Mouse (Mus musculus): Measurements from ENCODE around the gene Rps8.
A peak's percentile ranks its signal among the peaks of the same experiment; 100 is the strongest.
"Not testable (repeated sequence)": the region's sequence is repeated elsewhere in the genome, so short reads cannot be mapped to it uniquely, and the experiment has no call there.

Rps8 gene

DNA sequence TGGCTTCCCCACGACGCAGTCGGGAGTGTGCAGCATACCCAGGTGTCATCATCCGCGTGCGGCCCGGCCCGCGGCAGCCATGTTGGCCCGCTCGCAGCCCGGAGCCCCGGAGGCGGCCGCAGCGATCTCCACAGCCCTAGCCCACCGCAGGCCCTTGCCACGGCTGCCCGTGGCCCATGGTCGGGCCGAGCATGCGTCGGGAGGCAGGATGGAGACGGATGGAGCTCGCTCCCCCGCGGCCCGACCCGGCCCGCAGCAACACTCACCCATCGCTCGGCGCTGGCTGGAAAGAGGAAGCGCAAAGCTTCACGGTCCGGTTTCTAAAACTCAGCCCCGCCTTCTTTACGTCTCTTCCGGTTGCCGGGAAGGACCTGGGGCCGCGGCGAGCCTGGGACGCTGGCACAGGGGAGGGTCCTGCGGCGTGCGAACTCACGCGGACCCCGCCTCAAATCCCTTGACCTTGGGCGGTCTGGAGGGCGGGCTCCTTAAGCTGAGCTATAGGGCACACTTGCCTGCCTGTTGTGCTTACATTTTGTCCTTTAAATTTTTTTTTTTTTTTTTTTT lies at the start of gene Rps8:
Gene Rps8 (minus strand): TSS at position 452 of the 564 bp plus-strand sequence.
- peak; percentile 79 for DNase-seq (ENCODE audit: low spot score)

DNA sequence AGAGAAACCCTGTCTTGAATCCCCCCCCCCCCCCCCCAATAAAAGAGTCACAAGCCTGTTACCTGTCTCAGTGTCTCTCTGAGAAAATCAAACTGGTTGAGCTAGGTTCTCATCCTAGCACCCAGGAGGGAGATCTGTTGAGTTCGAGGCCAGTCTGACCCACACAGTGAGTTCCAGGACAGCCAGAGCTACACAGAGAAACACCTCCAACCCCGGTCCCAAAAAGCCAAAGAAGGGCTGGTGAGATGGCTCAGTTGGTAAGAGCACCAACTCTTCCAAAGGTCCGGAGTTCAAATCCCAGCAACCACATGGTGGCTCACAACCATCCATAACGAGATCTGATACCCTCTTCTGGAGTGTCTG lies 46.9 kb upstream of the Rps8 start:
- DNase-seq (ENCODE audit: low spot score), result no peak

DNA sequence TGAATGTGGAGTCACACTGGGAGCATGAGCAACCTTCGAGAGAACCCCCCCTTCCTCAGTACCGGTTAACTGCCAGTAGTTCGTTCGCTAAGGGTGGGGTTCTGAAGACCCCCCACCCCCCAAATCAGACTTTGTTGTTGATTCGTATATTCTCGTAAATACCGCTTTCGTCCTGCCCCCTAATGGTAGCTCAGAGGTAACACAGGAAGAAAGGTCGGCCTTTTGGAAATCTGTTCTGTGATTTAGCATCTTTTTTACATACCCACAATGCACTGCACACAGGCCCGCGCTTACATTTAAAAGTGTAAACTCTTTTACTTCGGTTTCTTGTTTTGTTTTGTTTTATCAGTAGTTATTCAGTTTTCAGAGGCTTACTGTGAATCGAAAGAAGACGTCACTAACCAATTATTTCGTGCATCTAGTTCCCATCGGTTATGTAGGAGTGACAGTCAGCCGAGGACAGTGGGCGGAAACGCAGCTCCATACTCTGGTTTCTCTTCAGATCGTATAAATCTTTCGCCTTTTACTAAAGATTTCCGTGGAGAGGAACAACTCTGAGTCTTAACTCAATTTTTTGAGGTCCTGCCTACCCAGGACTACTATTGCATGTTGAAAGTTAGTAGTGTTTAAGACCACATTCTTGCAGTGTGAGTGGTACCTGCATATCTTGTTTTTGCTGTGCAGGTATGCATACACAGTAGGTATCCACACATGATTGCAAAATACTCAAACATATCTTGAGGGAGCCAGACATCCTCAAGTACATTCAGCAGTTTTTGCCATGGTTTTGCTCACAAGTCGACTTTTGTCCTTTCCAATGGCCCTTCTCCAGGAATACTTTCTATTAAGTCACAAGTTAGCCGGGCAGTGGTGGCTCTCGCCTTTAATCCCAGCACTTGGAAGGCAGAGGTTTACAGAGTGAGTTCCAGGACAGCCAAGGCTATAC lies 46.3 kb upstream of the Rps8 start:
- DNase-seq (ENCODE audit: low spot score), result peak; percentile 26

DNA sequence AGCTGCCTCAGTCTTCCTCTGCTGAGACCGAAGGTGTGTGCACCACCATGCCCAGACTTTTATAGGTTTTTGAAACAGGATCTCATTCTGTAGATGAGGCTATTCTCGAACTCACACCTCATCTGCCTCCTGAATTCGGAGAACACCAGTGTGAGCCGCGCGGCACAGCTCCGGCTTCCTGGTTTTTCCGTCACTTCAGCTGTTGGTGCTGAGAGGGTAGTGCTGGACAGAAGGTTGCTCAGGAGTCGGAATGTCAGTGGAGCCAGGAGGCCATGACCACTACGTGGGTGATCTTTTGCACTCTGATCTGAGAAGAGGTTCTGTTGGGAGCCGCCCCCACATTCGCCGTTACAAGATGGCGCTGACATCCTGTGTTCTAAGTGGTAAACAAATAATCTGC lies 35.8 kb upstream of the Rps8 start:
- DNase-seq (ENCODE audit: low spot score), result no peak

DNA sequence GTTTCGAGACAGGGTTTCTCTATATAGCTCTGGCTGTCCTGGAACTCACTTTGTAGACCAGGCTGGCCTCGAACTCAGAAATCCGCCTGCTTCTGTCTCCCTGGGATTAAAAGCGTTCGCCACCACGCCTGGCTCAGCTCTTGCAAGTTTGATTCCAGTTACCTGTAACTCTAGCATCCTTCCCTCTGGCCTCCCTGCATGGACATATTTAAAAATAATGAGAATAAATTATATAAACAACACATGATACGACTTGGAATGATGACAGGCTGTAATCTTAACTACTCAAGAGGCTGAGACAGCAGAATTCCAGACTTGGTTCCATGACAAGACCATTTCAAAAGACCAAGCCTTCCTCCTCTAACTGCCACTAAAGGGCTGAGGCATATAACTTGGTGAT lies 34.6 kb upstream of the Rps8 start:
- DNase-seq (ENCODE audit: low spot score), result no peak

DNA sequence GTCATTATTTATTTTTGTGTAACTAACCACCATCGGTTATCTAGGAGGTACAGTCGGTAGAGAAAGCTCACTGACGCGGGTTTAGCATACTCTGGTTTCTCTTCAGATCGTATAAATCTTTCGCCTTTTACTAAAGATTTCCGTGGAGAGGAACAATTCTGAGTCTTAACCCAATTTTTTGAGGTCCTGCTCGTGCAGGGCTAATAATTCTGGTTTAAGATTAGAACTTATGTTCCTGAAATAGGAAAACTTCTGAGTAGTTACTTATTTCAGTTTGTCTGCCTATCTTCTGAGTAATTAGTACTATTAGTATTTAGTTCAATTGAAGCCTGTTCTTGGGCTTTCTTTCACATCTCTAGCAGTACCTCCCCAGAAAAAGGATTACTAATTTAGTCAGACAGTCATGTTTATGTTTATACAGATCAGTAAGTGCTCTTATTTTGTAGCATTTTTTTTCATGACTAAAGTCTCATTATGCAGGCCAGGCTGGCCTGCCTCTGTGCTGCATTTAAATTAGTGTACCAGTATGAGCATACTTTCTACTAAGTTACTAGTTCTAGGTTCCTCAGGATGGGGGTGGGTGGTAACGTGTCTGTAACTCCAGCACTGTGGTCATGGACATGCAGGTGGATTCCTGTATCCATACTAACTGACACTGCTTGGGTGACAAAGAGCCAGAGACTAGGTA lies 34.0 kb upstream of the Rps8 start:
- peak; percentile 15 for DNase-seq (ENCODE audit: low spot score)

DNA sequence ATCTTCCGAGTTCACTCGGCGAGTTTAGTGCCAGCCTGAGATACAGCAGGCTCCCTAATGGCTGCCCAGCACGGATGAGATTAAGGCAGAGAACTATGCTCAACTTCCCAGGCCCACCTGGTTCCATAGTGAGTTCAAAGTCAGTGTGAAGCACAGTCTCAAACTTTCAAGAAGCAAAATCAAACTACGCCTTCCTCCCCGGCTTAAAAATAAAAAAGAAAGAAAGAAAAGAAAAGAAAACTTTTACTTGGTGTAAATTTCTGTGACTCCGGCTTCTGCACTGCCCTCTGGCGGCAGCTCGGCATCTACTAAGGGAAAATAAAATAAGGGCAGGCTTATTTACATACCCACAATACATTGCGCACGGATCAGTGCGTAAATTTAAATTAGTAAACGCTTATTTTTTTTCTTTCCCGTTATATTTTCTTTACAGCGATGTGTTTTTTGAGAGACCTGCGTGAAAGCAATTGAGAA lies 33.4 kb upstream of the Rps8 start:
- peak; percentile 81 for DNase-seq (ENCODE audit: low spot score)

DNA sequence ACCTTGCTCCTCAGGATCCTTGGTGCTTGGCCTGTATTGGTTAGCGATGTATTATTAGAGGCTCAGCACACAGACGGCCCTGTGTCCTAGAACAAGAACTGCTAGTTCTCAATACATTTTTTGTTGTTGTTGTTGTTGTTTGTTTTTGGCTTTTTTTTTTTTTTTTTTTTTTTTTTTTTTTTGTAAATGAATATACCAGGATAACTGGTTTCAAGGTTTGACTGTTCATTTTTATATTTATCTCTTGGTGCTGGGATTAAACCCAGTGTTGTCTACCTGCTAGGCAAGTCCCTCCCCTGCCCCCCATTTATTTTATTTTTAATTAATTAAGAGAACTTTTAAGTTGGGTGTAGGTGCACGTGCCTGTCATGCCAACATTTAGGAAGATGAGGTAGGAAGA lies 32.9 kb upstream of the Rps8 start:
- DNase-seq (ENCODE audit: low spot score), result no peak

DNA sequence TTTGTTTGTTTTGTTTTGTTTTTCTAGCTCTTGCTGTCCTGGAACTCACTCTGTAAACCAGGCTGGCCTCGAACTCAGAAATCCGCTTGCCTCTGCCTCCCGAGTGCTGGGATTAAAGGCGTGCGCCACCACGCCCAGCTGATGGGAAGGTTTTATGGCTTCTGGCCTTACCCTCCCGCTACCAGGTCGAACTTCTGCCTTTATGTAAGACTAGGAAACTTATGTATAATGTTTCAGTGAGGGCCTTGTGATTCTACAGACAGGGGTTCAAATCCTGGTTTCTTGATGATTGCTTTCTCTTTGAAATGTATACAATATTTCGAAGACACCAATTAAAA lies 26.7 kb upstream of the Rps8 start:
- DNase-seq (ENCODE audit: low spot score), result not testable (repeated sequence)

DNA sequence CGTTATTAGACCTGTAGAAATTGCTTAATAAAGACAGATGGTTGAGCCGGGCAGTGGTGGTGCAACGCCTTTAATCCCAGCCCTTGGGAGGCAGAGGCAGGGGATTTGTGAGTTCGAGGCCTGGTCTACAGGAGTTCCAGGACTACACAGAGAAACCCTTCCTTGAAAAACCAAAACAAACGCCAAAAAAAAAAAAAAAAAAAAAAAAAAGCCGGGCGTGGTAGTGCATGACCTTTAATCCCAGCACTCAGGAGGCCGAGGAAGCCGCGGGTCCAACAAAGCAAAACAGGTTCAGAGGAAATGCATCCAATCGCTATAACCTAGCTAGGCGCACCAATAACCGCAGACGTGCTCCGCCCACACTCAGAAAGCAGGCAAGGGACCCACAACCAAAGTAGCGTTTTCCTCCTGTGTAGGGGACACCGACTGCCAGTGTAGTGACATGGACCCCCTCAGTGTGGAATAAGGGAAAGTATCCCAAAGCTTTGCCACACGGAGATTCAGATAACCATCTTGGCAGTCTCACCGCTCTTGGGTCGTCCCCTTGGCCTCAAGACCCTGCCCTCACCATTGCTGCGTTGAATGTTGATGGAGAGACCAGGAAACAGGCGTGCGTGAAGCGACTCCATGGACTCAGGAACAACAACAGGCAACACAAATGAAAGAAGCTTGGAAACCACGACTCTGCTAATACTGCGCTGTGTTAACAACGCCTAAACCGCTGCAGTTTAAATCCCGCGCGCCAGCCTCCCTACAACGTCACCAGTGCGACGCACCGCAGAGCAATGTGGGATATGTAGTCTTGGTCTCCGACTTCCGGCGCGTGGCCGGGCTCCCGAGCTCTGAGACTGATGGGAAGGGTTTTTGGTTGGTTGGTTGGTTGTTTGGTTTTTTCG lies 26.1 kb upstream of the Rps8 start, which contains the start of gene Kif2c:
Gene Kif2c (minus strand): TSS at position 777 of the 896 bp plus-strand sequence.
- peak; percentile 86 for DNase-seq (ENCODE audit: low spot score)

DNA sequence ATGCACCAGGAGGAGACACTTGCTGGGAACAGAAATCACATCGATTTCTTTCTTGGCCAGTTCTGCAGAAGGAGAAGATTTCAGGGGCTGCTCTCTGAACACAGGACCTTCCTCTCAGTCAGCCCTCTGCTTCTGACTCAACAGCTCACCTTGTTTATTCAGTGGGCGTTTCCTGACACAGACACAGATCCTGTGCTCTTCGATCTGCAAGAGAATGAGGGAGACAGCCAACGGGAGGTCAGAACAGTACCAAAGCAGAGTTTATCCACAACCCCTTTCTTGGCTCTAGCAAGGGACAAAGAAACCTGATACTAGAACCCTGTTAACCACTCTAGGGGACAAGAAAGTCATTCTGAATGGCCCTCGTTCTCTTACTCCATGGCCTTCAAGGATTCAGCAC lies 13.9 kb upstream of the Rps8 start:
- DNase-seq (ENCODE audit: low spot score), result no peak

DNA sequence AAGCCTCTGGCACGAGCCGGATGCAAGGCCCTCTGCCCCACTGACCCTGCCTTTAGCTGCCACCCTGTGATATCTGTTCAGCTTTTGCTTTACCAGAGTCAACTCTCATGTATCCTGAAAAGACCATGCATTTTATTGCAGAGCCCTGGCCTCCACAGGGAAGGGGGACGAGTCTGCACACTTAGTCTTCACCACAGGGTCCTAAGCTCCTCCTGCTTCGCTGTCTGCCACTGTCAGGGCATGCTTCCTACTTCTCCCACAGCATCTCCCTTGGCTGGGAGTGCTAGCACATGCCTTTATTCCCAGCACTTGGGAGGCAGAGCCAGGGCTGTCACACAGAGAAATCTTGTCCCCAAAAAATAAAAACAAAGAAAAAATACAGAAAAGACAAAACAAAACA lies 5.1 kb upstream of the Rps8 start:
- DNase-seq (ENCODE audit: low spot score), result no peak

DNA sequence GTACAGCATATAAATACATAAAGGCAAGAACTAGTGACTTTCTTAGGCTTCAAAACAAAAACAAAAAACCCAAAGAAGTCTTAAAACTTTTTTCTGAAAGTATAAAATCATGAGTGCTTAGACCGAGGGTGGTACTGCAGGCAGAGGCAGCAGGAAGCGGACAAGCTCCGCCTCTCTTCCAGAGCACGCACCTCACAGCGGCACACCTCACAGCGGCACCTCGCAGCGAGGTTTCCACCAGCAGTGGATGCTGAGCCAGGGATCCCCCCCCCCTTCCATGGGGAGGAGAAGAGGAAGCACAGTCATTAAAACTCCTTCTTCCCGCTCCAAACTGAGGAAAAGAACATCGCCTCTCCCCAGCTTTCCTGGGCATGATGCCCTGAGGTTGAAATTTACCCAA lies 3.6 kb upstream of the Rps8 start:
- DNase-seq (ENCODE audit: low spot score), result no peak

DNA sequence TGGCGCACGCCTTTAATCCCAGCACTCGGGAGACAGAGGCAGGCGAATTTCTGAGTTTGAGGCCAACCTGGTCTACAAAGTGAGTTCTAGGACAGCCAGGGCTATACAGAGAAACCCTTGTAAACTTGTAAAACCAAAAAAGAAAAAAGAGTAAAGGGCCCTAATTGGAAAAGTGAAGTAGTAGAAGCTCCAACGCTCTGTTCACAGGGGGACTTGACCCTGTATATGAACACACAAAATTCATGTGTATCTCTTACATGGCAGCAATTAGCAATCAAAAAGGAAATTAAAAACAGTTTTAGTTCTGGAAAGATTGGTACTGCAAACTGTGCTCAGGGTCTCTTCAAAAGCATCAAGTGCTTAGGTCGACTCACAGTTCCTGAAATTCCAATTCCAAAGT lies 329 bp upstream of the Rps8 start:
- no peak for DNase-seq (ENCODE audit: low spot score)

DNA sequence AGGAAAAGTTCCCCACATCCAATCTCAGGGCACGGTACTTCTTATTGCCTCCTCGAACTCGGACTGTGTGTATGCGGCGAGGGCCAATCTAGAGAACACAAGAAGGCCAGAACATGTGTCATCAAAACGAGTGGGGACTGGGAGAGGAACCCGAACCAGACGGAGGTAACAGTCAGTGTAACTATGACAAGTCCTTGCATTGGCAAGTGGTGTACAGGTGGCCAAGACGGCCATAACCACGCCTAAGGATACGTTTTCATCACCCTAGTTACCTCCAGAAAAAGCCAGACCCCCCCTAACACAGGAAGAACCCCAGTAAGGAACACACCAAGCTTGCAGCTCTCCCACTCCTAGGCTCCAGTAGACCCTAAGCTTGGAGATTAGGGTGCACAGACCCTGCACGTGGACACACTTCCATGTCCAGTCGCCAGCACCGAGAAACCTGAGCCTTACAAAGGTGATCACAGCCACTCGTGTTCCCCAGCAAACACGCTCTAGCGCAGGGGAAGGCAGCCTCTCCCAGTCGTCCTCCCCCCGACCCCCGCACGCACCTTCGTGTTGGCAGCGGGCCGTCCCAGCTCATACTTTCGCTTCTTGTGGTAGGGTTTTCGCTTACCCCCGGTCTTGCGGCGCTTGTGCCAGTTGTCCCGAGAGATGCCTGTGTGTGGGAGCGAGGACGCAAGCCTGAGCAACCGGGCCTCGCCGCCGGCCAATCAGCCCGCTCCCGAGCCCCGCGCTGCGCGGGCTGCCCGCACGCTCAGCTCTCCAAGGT lies 837 bp downstream of the Rps8 start:
- DNase-seq (ENCODE audit: low spot score), result no peak

DNA sequence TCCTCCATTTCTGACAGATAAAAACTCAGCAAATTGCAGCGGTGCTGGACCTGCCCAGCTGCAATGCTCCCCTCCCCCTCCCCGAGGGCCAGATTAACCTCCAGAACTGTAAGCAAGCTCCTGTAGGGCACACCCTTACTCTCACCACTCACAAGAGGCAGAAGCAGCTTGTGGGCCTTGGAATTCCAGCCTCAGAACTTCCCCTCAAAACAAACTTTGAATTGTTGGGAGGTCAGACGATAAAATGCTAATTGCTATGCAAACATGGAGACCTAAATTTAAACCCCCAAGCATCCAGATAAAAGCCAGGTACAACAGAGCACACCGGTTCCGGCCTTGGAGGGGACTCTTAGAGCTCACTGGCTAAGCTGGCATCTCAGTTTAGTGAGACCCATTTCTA lies 3.3 kb downstream of the Rps8 start:
- DNase-seq (ENCODE audit: low spot score), result no peak

DNA sequence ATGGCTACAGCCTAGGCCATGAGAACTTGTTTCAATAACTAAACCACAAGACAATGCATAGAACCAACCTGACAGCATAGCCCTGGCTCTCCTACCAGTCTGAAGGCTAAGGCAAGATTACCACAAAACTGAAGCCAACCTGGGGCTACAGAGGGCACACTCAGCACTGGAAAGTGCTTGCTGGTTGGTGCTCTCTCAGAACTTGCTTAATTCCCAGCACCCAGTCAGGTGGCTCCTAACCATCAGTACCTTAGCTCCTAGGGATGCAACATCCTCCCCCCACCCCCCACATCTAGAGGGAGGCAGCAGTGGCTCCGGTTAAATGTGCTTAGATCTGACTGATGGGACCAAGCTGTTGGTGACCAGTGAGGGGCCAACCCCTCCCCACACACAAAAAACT lies 4.6 kb downstream of the Rps8 start:
- DNase-seq (ENCODE audit: low spot score), result no peak

DNA sequence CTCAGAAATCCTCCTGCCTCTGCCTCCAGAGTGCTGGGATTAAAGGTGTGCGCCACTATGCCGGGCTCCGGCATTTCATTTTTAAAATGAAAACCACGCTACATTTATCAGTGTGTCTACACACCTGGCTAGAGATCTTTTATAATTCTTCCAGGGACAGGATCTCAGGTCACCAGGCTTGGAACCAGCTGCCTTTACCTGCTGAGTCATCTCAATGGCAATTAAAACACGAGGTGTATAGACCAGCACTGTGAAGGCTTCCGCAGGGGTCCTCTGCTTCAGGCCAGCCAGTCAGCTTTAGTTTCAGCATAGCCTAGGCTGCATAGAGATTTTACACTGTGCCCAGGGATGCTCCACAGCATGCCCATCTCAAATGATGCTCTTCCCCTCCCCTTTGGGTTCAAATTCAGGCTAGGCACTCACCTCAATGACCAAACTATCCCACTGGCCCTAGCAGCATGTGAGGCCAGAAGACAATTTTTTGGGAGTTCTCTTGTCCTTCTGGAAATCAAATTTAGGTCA lies 5.8 kb downstream of the Rps8 start:
- DNase-seq (ENCODE audit: low spot score), result no peak

DNA sequence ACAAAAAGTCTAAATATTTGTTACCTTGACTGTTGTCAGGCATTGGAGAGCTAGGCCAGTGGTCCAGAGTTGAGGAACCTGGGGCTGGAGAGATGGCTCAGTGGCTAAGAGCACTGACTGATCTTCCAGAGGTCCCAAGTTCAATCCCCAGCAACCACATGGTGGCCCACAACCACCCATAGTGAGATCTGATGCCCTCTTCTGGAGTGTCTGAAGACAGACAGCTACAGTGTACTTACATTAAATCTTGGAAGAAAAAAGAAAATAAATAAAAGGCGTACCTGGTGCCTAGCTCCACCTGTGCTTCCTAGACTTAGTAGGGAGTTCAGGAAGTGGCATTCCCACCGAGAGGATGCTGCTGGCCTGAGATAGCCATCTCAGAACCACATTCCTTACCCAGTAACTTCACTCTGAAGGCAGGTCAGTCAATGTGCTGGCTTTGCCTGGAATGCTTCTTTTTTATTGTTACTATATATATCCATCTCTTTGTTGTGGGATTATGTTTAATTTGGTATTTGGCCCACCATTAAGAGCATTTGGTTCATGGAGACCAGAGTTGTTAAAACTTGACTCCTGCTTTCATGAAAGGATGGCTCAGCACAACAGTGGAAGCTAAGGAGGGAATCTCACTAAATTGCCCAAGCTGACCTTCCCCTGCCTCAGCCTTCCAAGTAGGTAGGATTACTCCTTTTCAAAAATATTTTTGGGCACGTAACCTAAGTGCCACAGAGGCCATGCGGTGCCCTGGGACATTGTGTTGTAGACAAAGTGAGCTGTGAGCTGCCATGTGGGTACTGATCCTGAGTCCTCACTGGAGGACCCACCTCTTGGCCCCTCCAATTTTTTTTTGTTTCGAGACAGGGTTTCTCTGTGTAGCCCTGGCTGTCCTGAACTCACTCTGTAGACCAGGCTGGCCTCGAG lies 6.5 kb downstream of the Rps8 start:
- no peak for DNase-seq (ENCODE audit: low spot score)

DNA sequence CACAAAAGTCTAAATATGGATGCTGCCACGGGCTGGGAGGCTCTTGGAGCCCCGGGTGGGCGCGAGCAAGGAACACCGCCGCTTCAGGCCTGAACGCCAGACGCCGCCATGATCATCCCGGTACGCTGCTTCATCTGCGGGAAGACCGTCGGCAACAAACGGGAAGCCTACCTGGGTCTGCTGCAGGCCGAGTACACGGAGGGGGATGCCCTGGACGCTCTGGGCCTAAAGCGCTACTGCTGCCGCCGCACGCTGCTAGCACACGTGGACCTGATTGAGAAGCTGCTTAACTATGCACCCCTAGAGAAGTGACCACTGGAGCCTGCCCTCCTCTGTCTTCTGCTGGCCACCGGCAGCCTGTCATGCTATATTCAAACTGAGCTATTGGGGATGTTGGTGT lies 7.2 kb downstream of the Rps8 start:
- DNase-seq (ENCODE audit: low spot score), result no peak

Data from spleen, adult 12 weeks (tissue).